Mouse (Mus musculus) E14TG2a.4 (cell line): Measurements from ENCODE around the gene Adamtsl4.

Source experiments
- CTCF ChIP-seq: conservative IDR thresholded peaks from 2 replicates; pipeline ENCODE4 v1.5.1; 2014; ENCODE audit warnings: low read length
- NANOG ChIP-seq: IDR thresholded peaks from 2 replicates; pipeline ENCODE4 v1.6.1; 2014; ENCODE audit warnings: borderline replicate concordance, low read length, mixed read lengths
- POU5F1 ChIP-seq: IDR thresholded peaks from 2 replicates; pipeline ENCODE4 v1.6.1; 2014; ENCODE audit warnings: low read length, borderline replicate concordance

DNA sequence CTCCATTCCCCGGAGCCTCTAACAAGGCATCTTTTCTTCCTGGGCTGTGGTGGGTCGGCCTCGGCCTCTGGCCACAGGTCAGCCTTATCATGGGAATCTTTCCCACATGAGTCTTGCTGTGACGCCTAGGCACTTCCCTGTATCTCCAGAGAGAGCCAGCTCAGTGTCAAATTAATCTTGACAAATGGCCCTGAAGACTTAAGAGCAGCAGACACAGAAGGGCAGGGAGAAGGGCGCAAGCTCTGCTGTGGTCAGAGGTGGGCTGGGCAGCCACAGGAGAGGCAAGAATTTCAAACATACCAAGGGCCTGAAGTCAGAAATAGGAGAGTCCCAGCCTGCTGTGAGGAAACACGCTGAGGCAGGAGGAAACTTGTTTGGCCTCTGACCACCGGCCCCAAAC, 8.6 kb upstream of the Adamtsl4 start:
- TF ChIP-seq CTCF = no peak
- no peak for TF ChIP-seq NANOG
- no peak for TF ChIP-seq POU5F1
